Mouse (Mus musculus) layer of hippocampus, postnatal 10 days (tissue): ENCODE results near the gene Vps35l. TPM values are rescaled to one million over a fixed set of nuclear protein-coding genes. Genes with fewer than 3 reads are reported as not detected.
A peak's percentile ranks its signal among the peaks of the same experiment; 100 is the strongest.

Source experiments
- DNase-seq, 2 experiments: peaks; one replicate each; pipeline ENCODE4 v3.0.0; 2021; ENCODE audit warnings: low spot score in 2 of 2
- total RNA-seq, 2 experiments: library from RNA; stranded (reverse); gene quantifications; 2 replicates each; pipeline ENCODE4 v1.2.3; 2021

Vps35l gene
- total RNA-seq, 2 experiments from 2014 or later, result 71.1 to 77.8 TPM

DNA sequence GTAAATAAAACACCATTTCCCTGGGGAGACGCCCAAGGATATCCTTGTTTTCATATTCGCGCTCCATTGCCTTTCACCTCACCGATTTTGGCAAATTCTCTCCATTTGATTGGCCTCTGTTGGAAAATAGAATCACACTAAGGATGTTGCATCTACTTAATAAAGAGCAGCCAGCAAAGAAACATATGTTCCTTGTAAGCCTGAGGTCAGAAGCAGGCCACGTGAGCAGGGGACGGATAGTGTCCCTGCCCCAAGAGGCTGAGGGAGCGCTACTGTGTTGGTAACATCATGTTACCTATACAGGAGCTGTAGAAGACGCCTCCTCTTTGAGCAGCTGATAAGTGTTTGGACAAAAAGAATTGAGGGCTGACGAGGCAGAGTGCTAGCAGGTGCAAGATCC, 36.5 kb downstream of the Vps35l start:
- no peak for DNase-seq

DNA sequence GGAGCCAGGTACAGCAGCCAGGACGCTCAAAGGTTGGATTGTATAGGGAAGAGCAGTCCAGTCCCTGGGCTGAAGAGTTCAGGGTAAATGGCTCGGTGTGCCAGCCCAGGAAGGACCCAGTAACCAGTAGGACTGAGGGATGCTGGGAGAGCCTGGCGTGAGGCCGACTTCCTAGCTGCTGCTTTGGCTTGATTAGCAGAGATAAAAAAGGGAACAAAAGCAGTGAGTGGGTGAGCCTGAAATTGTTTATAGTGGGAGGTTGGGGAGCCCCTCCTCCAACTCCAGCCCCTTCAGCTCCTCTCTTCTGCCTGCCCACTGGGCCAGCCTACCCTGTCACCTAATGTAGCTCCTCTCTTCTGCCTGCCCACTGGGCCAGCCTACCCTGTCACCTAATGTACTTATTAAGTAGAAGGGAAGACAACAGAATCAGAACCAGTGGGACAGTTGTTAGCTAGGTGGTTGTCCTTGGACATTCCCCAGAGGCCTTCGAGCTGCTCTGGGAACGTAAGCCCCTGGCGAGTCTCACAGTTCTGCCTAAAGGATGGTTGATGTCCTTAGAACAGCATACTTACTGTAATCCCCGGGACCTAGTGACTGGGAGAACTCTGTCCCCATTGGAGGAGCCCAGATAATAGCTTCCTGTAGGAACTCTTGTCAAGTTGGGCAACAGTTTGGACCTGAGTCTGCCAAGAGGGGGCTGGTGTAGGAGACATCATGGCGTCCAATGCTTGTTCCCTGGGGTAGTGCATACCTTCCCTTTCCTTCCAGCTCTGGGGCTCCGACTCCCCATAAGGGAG, 37.8 kb downstream of the Vps35l start:
- DNase-seq, result peak; percentile 54 to 66

GRCm38 (mm10) chr7:118778561-118778960, 38.5 kb downstream of the Vps35l start:
- peak; percentile 49 to 56 for DNase-seq

- no peak for DNase-seq
Measured at GRCm38 (mm10) chr7:118783305-118784001, 43.4 kb downstream of the Vps35l start.

DNA sequence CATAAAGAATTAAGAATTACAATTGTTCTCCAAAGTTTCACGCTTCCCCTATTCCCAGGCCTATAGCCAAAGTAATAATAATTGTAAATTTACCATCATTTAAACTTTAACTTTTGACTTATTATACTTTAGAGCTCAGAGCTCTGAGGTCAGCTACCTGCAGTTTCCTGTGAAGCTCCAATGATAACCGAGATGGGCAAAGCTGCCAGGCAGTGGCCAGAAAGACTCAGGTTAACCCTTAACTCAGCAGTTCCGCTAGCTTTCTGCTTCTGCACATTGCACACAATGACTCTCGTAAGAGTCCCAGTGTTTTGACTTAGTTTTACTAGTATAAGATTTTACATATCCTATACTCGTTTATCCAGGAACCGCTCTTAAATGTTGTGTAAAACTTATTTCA, 46.1 kb downstream of the Vps35l start:
- no peak for DNase-seq

GRCm38 (mm10) chr7:118787326-118787725, 47.3 kb downstream of the Vps35l start:
- no peak for DNase-seq

- DNase-seq, result no peak
Measured at GRCm38 (mm10) chr7:118788481-118788880, 48.5 kb downstream of the Vps35l start.

- no peak for DNase-seq
Measured at GRCm38 (mm10) chr7:118790292-118790691, 50.3 kb downstream of the Vps35l start.

DNA sequence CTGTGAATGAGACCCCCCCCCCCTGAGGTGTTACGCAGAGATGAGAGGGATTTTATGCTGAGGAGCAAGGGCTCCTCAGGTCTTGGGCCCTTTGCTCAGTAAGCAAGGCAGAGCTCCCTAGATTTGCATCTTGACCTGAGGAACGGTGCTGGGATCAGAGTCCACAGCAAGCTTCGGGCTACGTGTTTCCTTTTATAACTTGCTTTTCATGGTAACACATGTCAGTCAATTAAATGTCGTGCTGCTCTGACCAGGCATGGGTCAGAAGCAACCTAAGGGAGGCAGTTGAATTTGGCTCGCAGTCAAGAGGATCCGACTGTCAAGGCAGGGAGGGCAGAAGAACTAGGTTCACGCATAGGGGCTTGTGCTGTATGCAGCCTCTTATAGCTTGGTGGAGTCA, 53.9 kb downstream of the Vps35l start:
- no peak for DNase-seq

GRCm38 (mm10) chr7:118795779-118796178, 55.8 kb downstream of the Vps35l start:
- DNase-seq, result no peak

DNA sequence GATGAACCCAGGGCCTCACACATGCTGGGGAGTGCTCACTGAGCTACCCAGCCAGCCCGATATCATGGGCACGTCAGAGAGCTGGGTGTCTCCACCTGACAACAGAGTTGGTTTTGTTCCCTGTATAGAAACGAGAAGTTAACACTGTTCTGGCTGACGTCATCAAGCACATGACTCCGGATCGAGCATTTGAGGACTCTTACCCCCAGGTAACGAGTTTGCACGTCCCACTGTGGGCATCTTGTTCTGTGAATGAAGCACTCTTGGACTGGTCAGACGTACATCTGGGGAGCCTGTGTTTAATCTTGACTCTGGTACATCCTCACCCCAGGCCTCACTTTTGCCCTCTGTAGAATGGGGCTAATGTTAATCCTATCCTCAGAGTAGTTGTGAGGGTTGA, 56.8 kb downstream of the Vps35l start:
- DNase-seq, result no peak

- no peak for DNase-seq
Measured at GRCm38 (mm10) chr7:118797600-118797999, 57.6 kb downstream of the Vps35l start.

DNA sequence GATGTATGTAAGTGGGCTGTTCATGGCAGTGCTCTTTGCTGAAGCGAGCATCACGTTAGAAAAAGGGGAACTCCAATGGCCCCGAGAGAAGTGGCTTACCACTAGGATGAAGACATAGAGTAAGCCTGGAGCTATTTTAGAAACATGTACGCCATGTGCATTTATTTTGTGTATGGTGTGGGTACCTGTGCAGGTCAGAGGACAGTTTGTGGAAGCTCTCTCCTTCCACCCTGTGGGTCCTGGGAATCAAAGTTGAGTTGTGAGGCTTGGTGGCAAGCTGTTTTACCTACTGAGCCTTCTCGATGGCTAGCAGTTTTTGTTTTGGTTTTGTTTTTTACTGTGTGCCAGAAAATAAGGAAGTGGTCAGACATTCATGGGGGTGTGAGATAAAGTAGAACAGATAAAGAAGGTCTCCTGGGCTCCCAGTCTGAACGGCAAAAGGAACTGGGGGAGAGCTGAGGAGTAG, 58.1 kb downstream of the Vps35l start:
- DNase-seq, result no peak

- no peak for DNase-seq
Measured at GRCm38 (mm10) chr7:118800112-118800734, 60.2 kb downstream of the Vps35l start.

DNA sequence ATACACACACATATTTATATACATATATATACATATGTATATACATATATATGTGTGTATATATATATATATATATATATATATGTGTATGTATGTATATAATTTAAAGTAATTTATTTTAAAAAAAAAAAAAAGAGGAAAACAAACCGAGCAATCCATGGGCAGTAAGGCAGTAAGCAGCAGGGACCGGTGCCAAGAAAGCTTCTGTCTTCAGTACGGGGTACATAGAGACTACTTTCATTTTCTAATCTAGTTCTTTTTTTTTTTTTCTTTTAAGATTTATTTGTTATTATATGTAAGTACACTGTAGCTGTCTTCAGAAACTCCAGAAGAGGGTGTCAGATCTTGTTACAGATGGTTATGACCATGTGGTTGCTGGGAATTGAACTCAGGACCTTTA, 61.8 kb downstream of the Vps35l start:
- DNase-seq, result no peak

GRCm38 (mm10) chr7:118803425-118803824, 63.4 kb downstream of the Vps35l start:
- no peak for DNase-seq

- no peak for DNase-seq
Measured at GRCm38 (mm10) chr7:118806631-118807411, 66.8 kb downstream of the Vps35l start.

DNA sequence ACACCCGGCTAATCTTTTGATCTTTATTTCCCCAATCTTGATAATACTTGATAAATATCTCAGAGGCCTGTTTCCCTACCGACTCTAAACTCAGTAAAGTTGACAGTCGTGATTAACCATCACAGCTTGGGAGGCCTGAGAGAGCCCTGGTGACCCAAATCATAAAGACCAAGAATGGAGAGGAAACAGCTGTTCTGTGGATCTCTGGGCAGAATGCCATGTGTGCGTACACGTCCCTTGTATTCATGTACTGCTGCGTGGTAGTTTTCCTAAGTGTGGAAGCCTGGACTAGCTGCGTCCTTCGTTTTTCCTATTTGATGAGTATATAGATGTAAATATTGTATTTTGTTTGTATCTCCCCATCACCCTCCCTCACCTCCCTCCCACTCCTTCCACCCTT, 67.9 kb downstream of the Vps35l start:
- DNase-seq, result no peak

DNA sequence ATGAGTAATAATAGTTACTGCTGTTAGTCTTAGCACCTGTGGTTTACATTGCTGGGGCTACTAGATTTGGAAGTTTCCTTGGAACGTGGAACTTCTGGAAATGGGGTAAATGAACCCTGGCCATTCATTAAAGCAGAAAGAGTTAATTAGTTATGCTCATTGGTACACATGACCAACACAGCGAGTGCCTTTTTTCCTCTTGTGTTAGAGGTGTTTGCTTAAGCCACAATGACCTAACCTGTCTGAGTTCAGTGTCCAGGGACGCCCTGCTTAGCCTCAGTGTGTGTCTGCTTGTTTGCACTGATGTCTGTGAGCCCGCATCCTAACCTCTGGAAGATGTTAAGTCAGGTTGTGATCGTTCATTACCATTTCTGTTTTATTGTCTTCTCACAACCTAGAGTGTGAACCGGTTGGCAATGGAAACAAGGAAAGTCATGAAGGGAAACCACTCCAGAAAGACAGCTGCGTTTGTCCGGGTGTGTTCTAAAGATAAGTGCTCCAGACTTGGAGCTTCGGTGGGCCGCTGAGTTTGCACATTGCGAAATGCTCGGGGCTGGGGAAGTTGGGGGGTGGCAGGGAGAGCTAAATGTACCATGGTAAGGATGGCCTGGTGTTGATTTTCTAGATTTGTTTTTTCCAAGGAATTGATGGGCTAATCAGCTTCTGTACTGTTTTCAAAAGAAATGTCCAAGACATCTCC, 71.5 kb downstream of the Vps35l start:
- no peak for DNase-seq

DNA sequence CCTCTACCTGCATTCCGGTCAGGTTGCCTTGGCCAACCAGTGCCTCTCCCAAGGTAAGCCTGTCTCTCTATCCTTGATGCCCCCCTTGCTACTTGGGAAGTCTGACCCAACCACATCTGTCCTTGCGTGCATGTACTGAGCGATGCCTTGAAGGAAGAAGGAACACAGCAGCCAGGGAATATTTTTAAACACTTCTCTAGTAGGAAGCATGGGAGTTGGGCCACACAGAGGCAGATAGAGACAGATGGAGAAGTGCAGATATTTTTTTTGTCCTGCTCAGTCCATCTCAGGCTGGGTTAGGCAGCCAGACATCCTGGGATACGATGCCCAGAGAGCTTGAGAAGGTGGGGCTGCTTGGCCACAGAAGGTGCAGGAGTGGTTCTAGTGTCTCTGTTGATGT, 73.6 kb downstream of the Vps35l start:
- no peak for DNase-seq

- no peak for DNase-seq
Measured at GRCm38 (mm10) chr7:118816275-118816674, 76.2 kb downstream of the Vps35l start.
